Mouse (Mus musculus): Measurements from ENCODE around the gene Spata48.

The Spata48 gene

GRCm38 (mm10) chr11:11536295-11536694 is 74.4 kb downstream of the Spata48 start:
- no peak for DNase-seq (ENCODE audit: low read depth)

- DNase-seq (ENCODE audit: low read depth) = no peak
These were observed 84.1 kb downstream of the Spata48 start for GRCm38 (mm10) chr11:11545948-11546347.

GRCm38 (mm10) chr11:11546903-11547511 is 85.1 kb downstream of the Spata48 start:
- DNase-seq (ENCODE audit: low read depth) = no peak

GRCm38 (mm10) chr11:11547597-11548240 is 85.8 kb downstream of the Spata48 start:
- no peak for DNase-seq (ENCODE audit: low read depth)

GRCm38 (mm10) chr11:11555563-11555962 is 93.7 kb downstream of the Spata48 start:
- DNase-seq (ENCODE audit: low read depth) = no peak

- DNase-seq (ENCODE audit: low read depth) = no peak
These were observed 94.3 kb downstream of the Spata48 start for GRCm38 (mm10) chr11:11556186-11556585.

GRCm38 (mm10) chr11:11557173-11557967 is 95.5 kb downstream of the Spata48 start:
- no peak for DNase-seq (ENCODE audit: low read depth)

- DNase-seq (ENCODE audit: low read depth) = no peak
These were observed 96.8 kb downstream of the Spata48 start for GRCm38 (mm10) chr11:11558662-11559061.

GRCm38 (mm10) chr11:11559099-11559686 is 97.3 kb downstream of the Spata48 start:
- DNase-seq (ENCODE audit: low read depth) = no peak

- DNase-seq (ENCODE audit: low read depth) = no peak
These were observed 99.2 kb downstream of the Spata48 start for GRCm38 (mm10) chr11:11561118-11561517.

GRCm38 (mm10) chr11:11564266-11565044 is 102.6 kb downstream of the Spata48 start:
- no peak for DNase-seq (ENCODE audit: low read depth)
